ENCODE assay signal across 32 mouse cellular contexts in the genomic region with DNA sequence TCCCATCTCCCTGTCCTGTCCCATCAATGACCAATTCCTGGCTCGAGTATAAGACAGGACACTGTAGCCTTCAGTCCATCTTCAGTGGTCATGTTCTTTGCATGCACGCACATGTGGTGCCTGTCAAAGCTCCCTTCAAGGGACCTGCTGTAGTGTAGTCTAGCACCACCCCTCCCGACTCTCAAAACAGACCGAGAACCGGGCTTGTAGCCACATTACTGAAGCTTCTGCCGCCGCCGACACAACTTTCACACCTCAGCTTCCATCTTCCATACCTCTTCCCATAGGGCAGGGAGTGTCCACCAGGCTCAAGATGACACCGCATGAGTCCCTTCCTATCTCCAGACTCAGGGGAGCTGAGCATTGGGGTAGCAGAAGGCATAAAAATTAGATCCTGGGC. TPM values are rescaled to one million over a fixed set of nuclear protein-coding genes. Genes with fewer than 3 reads are reported as not detected.
"Had no signal": no experiment of that assay in that cellular context is flagged by ENCODE, and none has a peak within 500 bp of the region (broad histone marks: within the 10 kb centered on the region; RNA-seq: fewer than 3 reads in every experiment).

No protein-coding gene starts in this region.

- H3K27ac ChIP-seq: heart, adult 2 months; heart, embryonic 13.5 days; heart, embryonic 15.5 days; hindbrain, embryonic 15.5 days; hindbrain, postnatal 0 days; kidney, embryonic 15.5 days; kidney, postnatal 0 days; limb, embryonic 13.5 days; limb, embryonic 15.5 days; liver, embryonic 12.5 days; liver, embryonic 14.5 days had no signal

- DNase-seq: forebrain, postnatal 0 days; gastrocnemius, postnatal 14 days; gastrocnemius, postnatal 36 days; heart, adult 2 months; heart, postnatal 14 days; heart, postnatal 36 days; kidney, adult 11 months; kidney, adult 2 months; kidney, adult 9 months; kidney, postnatal 14 days; kidney, postnatal 36 days; layer of hippocampus, adult 9-11 months; layer of hippocampus, postnatal 36 days had no signal

- H3K4me3 ChIP-seq: heart, adult 2 months; heart, embryonic 13.5 days; heart, embryonic 15.5 days; hindbrain, embryonic 13.5 days; hindbrain, embryonic 15.5 days; kidney, embryonic 15.5 days; limb, embryonic 13.5 days; limb, embryonic 15.5 days; liver, embryonic 12.5 days had no signal

RNA-seq across cellular contexts. Expression of gene 1700022I11Rik, which starts 25.2 kb away (rescaled TPM):
- total RNA-seq: forebrain, postnatal 0 days; gastrocnemius, adult 18-20 months; gastrocnemius, adult 8-10 months; gastrocnemius, postnatal 14 days; gastrocnemius, postnatal 36 days; heart, adult 2 months; heart, postnatal 14 days; heart, postnatal 36 days; hematopoietic stem cell, adult 5-6 weeks; hindbrain, postnatal 0 days; layer of hippocampus, adult 8-10 months; layer of hippocampus, postnatal 14 days; layer of hippocampus, postnatal 36 days; left cerebral cortex, adult 8-10 months; left cerebral cortex, postnatal 36 days; liver, adult 2 months had no signal

RNA-seq across cellular contexts. Expression of gene Phf24, which starts 27.7 kb away (rescaled TPM):
- total RNA-seq: hematopoietic stem cell, adult 5-6 weeks had no signal
